Mouse (Mus musculus) bone marrow macrophage, adult 2 months (primary cell): ENCODE results near the gene Chtf18.

Experiments
- CTCF ChIP-seq: IDR thresholded peaks from 2 replicates; pipeline ENCODE4 v1.5.1; 2012; ENCODE audit warnings: low read depth, mild to moderate bottlenecking, low read length, moderate library complexity
- POLR2A ChIP-seq: IDR thresholded peaks from 2 replicates; pipeline ENCODE4 v1.6.1; 2012; ENCODE audit warnings: mild to moderate bottlenecking, low read depth, low read length, borderline replicate concordance

DNA sequence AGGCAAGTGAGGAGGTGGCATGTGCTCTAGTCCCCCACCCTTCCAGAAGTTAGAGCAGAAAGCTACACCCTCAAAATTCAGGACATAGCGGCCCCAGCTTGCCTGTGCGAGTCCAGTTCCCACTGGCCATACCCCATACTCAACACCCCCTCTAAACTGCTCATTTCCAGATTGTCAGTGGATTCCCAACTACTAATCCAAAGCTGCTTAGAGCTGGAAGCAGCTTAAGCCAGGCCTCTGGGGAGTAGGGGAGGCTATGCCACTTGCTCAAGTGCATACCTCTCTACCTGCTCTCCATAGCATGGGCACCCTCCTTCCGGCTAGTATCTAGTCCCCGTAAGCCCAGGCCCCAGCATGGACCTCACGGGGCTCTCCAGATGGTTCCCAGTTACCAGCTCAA lies 5.7 kb downstream of the Chtf18 start:
- TF ChIP-seq POLR2A: no peak
- no peak for TF ChIP-seq CTCF
